Comparison of ENCODE assay signal across 11 mouse cellular contexts in the genomic region with DNA sequence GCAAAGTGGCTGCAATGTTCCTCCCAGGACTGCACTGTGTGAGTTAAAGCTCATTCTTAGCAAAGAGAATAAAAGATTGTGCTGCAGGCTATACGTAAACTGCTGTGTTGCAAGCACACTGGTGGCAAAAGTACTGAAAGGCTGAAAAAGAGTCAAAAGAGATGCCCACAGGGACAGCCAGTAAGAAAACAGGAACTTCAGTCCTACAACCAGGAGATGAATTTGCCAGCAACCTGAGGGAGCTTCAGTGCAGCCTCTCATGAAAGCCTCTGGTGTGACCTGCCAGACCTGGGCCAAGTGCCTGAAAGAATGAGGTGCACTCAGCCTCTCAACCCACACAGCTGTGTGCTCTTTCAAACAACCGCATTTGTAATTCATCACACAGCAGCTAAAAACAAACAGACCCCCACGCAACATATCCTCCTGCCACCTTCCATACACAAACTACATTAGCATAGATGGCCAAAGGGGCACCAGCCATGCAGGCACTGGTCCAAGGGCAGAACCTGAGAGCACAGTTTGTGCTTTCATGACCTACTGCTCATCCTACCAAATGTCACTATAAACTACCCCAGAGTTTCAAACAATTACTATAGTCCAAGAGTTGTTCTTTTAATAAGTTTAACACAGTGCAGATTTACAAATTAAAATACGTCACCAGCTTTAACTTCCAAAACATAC. TPM values are rescaled to one million over a fixed set of nuclear protein-coding genes. Genes with fewer than 3 reads are reported as not detected.
DNase-seq lines count a peak whose midpoint lies in the region; ATAC-seq and TF ChIP-seq lines count a peak whose summit lies in the region.
"Had no signal": no experiment of that assay in that cellular context is flagged by ENCODE, and none has a peak within 500 bp of the region (broad histone marks: within the 10 kb centered on the region; RNA-seq: fewer than 3 reads in every experiment).

No protein-coding gene starts in this region.

- H3K36me3 ChIP-seq in hindbrain, embryonic 13.5 days: no peaks in the 10 kb centered on the region
- no peaks in the 10 kb centered on the region; the same call in 1 of the 2 replicates for H3K36me3 ChIP-seq in hindbrain, embryonic 12.5 days
- no peaks in the 10 kb centered on the region for H3K36me3 ChIP-seq in midbrain, embryonic 13.5 days
- no peaks in the 10 kb centered on the region for H3K36me3 ChIP-seq in midbrain, embryonic 15.5 days (replicated peaks)
- peaks cover 2% of the 10 kb centered on the region; the same call in 1 of the 2 replicates for H3K36me3 ChIP-seq in limb, embryonic 14.5 days (ENCODE audit: control insufficient read depth, insufficient read depth, low read length)

- no peak for ATAC-seq in hindbrain, embryonic 13.5 days (ENCODE audit: low FRiP score)
- ATAC-seq in hindbrain, embryonic 12.5 days (ENCODE audit: low FRiP score): no peak
- no peak for ATAC-seq in midbrain, embryonic 13.5 days
- ATAC-seq in midbrain, embryonic 15.5 days (replicated peaks): no peak
- no peak for ATAC-seq in limb, embryonic 14.5 days (ENCODE audit: low FRiP score, low read depth)

- H3K27ac ChIP-seq in hindbrain, embryonic 13.5 days: peak overlapping the region; percentile 13; the same call in 1 of the 2 replicates
- no peak overlapping the region for H3K27ac ChIP-seq in hindbrain, embryonic 12.5 days
- H3K27ac ChIP-seq in midbrain, embryonic 13.5 days: peak overlapping the region; percentile 2; the same call in 1 of the 2 replicates
- no peak overlapping the region for H3K27ac ChIP-seq in midbrain, embryonic 15.5 days
- H3K27ac ChIP-seq in limb, embryonic 14.5 days (replicated peaks; ENCODE audit: low read depth, low read length): peak overlapping the region; percentile 33; the same call in 1 of the 2 replicates
- H3K27ac ChIP-seq: heart, adult 2 months had no signal

- no peak overlapping the region for H3K4me2 ChIP-seq in hindbrain, embryonic 13.5 days
- H3K4me2 ChIP-seq in hindbrain, embryonic 12.5 days (replicated peaks): no peak overlapping the region
- H3K4me2 ChIP-seq in midbrain, embryonic 13.5 days (replicated peaks): no peak overlapping the region
- no peak overlapping the region for H3K4me2 ChIP-seq in midbrain, embryonic 15.5 days
- no peak overlapping the region for H3K4me2 ChIP-seq in limb, embryonic 14.5 days (replicated peaks; ENCODE audit: low read depth, low read length, severe bottlenecking)

- no peaks in the 10 kb centered on the region for H3K9me3 ChIP-seq in hindbrain, embryonic 13.5 days
- H3K9me3 ChIP-seq in hindbrain, embryonic 12.5 days (replicated peaks): no peaks in the 10 kb centered on the region
- no peaks in the 10 kb centered on the region for H3K9me3 ChIP-seq in midbrain, embryonic 13.5 days
- H3K9me3 ChIP-seq in midbrain, embryonic 15.5 days: no peaks in the 10 kb centered on the region
- no peaks in the 10 kb centered on the region for H3K9me3 ChIP-seq in limb, embryonic 14.5 days (ENCODE audit: control insufficient read depth, low read length)

- no peak for TF ChIP-seq POLR2A in limb, embryonic 14.5 days (IDR thresholded peaks at IDR 0.05; ENCODE audit: borderline replicate concordance, extremely low read depth, insufficient read depth, insufficient read length)

- H3K27me3 ChIP-seq in hindbrain, embryonic 13.5 days: no peaks in the 10 kb centered on the region
- no peaks in the 10 kb centered on the region for H3K27me3 ChIP-seq in hindbrain, embryonic 12.5 days
- no peaks in the 10 kb centered on the region for H3K27me3 ChIP-seq in midbrain, embryonic 13.5 days
- no peaks in the 10 kb centered on the region for H3K27me3 ChIP-seq in midbrain, embryonic 15.5 days (replicated peaks)
- no peaks in the 10 kb centered on the region for H3K27me3 ChIP-seq in limb, embryonic 14.5 days (ENCODE audit: control insufficient read depth, insufficient read depth, low read length)
- H3K27me3 ChIP-seq: CH12.LX had no signal

- H3K9ac ChIP-seq in hindbrain, embryonic 13.5 days: no peak overlapping the region
- H3K9ac ChIP-seq in hindbrain, embryonic 12.5 days: no peak overlapping the region
- H3K9ac ChIP-seq in midbrain, embryonic 13.5 days (replicated peaks): no peak overlapping the region
- no peak overlapping the region for H3K9ac ChIP-seq in midbrain, embryonic 15.5 days
- no peak overlapping the region for H3K9ac ChIP-seq in limb, embryonic 14.5 days (ENCODE audit: low read depth, low read length, severe bottlenecking)

- no peak for DNase-seq in limb, embryonic 14.5 days (ENCODE audit: low spot score)
- DNase-seq in spleen, adult 18-20 months: no peak
- DNase-seq in lung, postnatal 36 days: no peak
- DNase-seq: cerebellum, adult 8-10 months; heart, adult 2 months; heart, postnatal 10 days had no signal

- 65% methylated on average over 4 of the region's 4 CpGs for WGBS in hindbrain, embryonic 13.5 days
- 65% methylated on average over 4 of the region's 4 CpGs for WGBS in hindbrain, embryonic 12.5 days
- WGBS in midbrain, embryonic 13.5 days: 77% methylated on average over 4 of the region's 4 CpGs
- 59% methylated on average over 4 of the region's 4 CpGs for WGBS in midbrain, embryonic 15.5 days
- WGBS in limb, embryonic 14.5 days: 80% methylated on average over 4 of the region's 4 CpGs

- peaks cover 58% of the 10 kb centered on the region for H3K4me1 ChIP-seq in hindbrain, embryonic 13.5 days (replicated peaks)
- H3K4me1 ChIP-seq in hindbrain, embryonic 12.5 days: peaks cover 13% of the 10 kb centered on the region
- H3K4me1 ChIP-seq in midbrain, embryonic 13.5 days (replicated peaks): peaks cover 20% of the 10 kb centered on the region
- peaks cover 27% of the 10 kb centered on the region for H3K4me1 ChIP-seq in midbrain, embryonic 15.5 days
- H3K4me1 ChIP-seq in limb, embryonic 14.5 days (ENCODE audit: control insufficient read depth, insufficient read depth, low read length): peaks cover 16% of the 10 kb centered on the region

- H3K4me3 ChIP-seq in hindbrain, embryonic 13.5 days: no peak overlapping the region
- no peak overlapping the region for H3K4me3 ChIP-seq in hindbrain, embryonic 12.5 days
- H3K4me3 ChIP-seq in midbrain, embryonic 13.5 days (replicated peaks): no peak overlapping the region
- no peak overlapping the region for H3K4me3 ChIP-seq in midbrain, embryonic 15.5 days
- no peak overlapping the region for H3K4me3 ChIP-seq in limb, embryonic 14.5 days (replicated peaks; ENCODE audit: low read length)
- H3K4me3 ChIP-seq: heart, adult 2 months had no signal

RNA-seq across cellular contexts. Expression of gene Ankrd11, which starts 23.5 kb away (rescaled TPM):
- polyA plus RNA-seq in hindbrain, embryonic 13.5 days (2015; fragmentation: Nextera tagmentation; extraction: Ambion mirVana): 29.9 and 30.7 TPM in 2 replicates
- polyA plus RNA-seq in hindbrain, embryonic 12.5 days (2016; fragmentation: Nextera tagmentation; extraction: Ambion mirVana): 87.0 and 90.1 TPM in 2 replicates
- 32.3 and 34.4 TPM in 2 replicates for polyA plus RNA-seq in midbrain, embryonic 13.5 days (2015; fragmentation: Nextera tagmentation; extraction: Ambion mirVana)
- 69.4 and 71.7 TPM in 2 replicates for polyA plus RNA-seq in midbrain, embryonic 15.5 days (2015; fragmentation: Nextera tagmentation; extraction: Ambion mirVana)
- polyA plus RNA-seq in limb, embryonic 14.5 days (2012; rRNA removed): 65.3 and 71.3 TPM in 2 replicates
- 83.7 and 102 TPM in 2 replicates for polyA plus RNA-seq in limb, embryonic 14.5 days (2014; fragmentation: Nextera tagmentation; extraction: Ambion mirVana)

RNA-seq across cellular contexts. Expression of gene Spg7, which starts 44.1 kb away (rescaled TPM):
- polyA plus RNA-seq in hindbrain, embryonic 13.5 days (2015; fragmentation: Nextera tagmentation; extraction: Ambion mirVana): 45.9 and 48.7 TPM in 2 replicates
- 62.6 and 63.9 TPM in 2 replicates for polyA plus RNA-seq in hindbrain, embryonic 12.5 days (2016; fragmentation: Nextera tagmentation; extraction: Ambion mirVana)
- 52.0 and 52.2 TPM in 2 replicates for polyA plus RNA-seq in midbrain, embryonic 13.5 days (2015; fragmentation: Nextera tagmentation; extraction: Ambion mirVana)
- 48.7 and 49.0 TPM in 2 replicates for polyA plus RNA-seq in midbrain, embryonic 15.5 days (2015; fragmentation: Nextera tagmentation; extraction: Ambion mirVana)
- polyA plus RNA-seq in limb, embryonic 14.5 days (2012; rRNA removed): 88.7 and 90.0 TPM in 2 replicates
- polyA plus RNA-seq in limb, embryonic 14.5 days (2014; fragmentation: Nextera tagmentation; extraction: Ambion mirVana): 34.8 and 37.5 TPM in 2 replicates

Comparison
In these comparisons a context has a peak if more than half of its experiments do, and no peak if none do; other contexts are left out.
1. H3K27ac ChIP-seq: peak in hindbrain, embryonic 13.5 days (single experiment), midbrain, embryonic 13.5 days (single experiment) and limb, embryonic 14.5 days (single experiment); none in hindbrain, embryonic 12.5 days (single experiment) and midbrain, embryonic 15.5 days (single experiment).